ENCODE assay signal across 28 mouse cellular contexts in the genomic region with DNA sequence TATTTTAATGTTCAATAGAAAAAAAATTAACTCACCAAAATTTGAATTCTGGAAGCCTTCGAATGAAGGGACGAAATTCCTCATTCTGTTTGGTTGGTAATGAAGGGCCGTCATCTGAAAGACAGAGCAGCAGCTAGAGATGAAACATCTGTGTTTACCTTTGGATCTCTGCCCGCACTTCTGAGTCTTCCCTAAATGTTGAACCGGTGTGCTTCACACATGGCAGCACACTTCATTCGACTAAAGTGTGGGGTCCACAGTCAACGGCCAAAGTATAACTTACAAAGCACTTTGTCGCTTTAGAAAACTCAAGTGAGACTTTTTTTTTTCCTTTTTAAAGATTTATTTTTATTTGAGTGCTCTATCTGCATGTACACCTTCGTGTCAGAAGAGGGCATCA. TPM values are rescaled to one million over a fixed set of nuclear protein-coding genes. Genes with fewer than 3 reads are reported as not detected.
DNase-seq lines count a peak whose midpoint lies in the region; ATAC-seq and TF ChIP-seq lines count a peak whose summit lies in the region.
"Had no signal": no experiment of that assay in that cellular context is flagged by ENCODE, and none has a peak within 500 bp of the region (broad histone marks: within the 10 kb centered on the region; RNA-seq: fewer than 3 reads in every experiment).

No protein-coding gene starts in this region.

- no peaks in the 10 kb centered on the region for H3K9me3 ChIP-seq in kidney, embryonic 15.5 days (replicated peaks)
- no peaks in the 10 kb centered on the region for H3K9me3 ChIP-seq in kidney, embryonic 14.5 days (ENCODE audit: control insufficient read depth, low read length)
- H3K9me3 ChIP-seq in MEL (replicated peaks; ENCODE audit: insufficient read depth, low read length), result no peaks in the 10 kb centered on the region
- H3K9me3 ChIP-seq: embryonic facial prominence, embryonic 13.5 days; embryonic facial prominence, embryonic 15.5 days; forebrain, embryonic 10.5 days; forebrain, embryonic 12.5 days; G1E had no signal

- TF ChIP-seq RAD21 in MEL (IDR thresholded peaks at IDR 0.05; ENCODE audit: low read depth, low read length), result no peak

- no peak overlapping the region for H3K27ac ChIP-seq in kidney, adult 2 months (ENCODE audit: insufficient read depth, low read depth, low read length)
- H3K27ac ChIP-seq in kidney, embryonic 15.5 days, result no peak overlapping the region
- H3K27ac ChIP-seq in kidney, embryonic 14.5 days (ENCODE audit: low read depth, low read length), result no peak overlapping the region
- H3K27ac ChIP-seq in layer of hippocampus, adult 2 months, result no peak overlapping the region
- no peak overlapping the region for H3K27ac ChIP-seq in MEL (ENCODE audit: control insufficient read depth, low read depth, low read length)
- H3K27ac ChIP-seq: embryonic facial prominence, embryonic 13.5 days; embryonic facial prominence, embryonic 15.5 days; forebrain, embryonic 10.5 days; forebrain, embryonic 12.5 days had no signal

- no peak overlapping the region for H3K9ac ChIP-seq in kidney, embryonic 15.5 days
- H3K9ac ChIP-seq in kidney, embryonic 14.5 days (ENCODE audit: low read depth, low read length), result no peak overlapping the region
- H3K9ac ChIP-seq in MEL (ENCODE audit: control insufficient read depth, low read depth, low read length, poor library complexity, severe bottlenecking), result no peak overlapping the region
- H3K9ac ChIP-seq: embryonic facial prominence, embryonic 13.5 days; embryonic facial prominence, embryonic 15.5 days; forebrain, embryonic 12.5 days had no signal

- peaks cover 4% of the 10 kb centered on the region; the same call in 1 of the 2 replicates for H3K4me1 ChIP-seq in kidney, adult 2 months (ENCODE audit: control insufficient read depth, insufficient read depth, low read length)
- H3K4me1 ChIP-seq in kidney, embryonic 15.5 days, result peaks cover 4% of the 10 kb centered on the region; the same call in 1 of the 2 replicates
- H3K4me1 ChIP-seq in kidney, embryonic 14.5 days (ENCODE audit: control insufficient read depth, insufficient read depth, low read length), result no peaks in the 10 kb centered on the region
- H3K4me1 ChIP-seq in MEL (ENCODE audit: control insufficient read depth in 1 of 2, insufficient read depth in 2 of 2, low read length in 2 of 2), result no peaks in the 10 kb centered on the region
- H3K4me1 ChIP-seq: embryonic facial prominence, embryonic 15.5 days; forebrain, embryonic 10.5 days; forebrain, embryonic 12.5 days had no signal

- H3K79me2 ChIP-seq in MEL (ENCODE audit: control insufficient read depth, insufficient read depth, low read length, poor library complexity), result peaks cover 5% of the 10 kb centered on the region; the same call in 1 of the 2 replicates

- DNase-seq in kidney, adult 2 months, result peak; percentile 53
- peak; percentile 56 for DNase-seq in kidney, postnatal 14 days
- DNase-seq in layer of hippocampus, adult 2 months (ENCODE audit: low spot score in 2 of 2), result no peak
- DNase-seq in layer of hippocampus, postnatal 10 days (ENCODE audit: low spot score in 2 of 2), result no peak
- no peak for DNase-seq in MEL (ENCODE audit: low read depth, low spot score)
- DNase-seq: adrenal gland, adult 2 months; adrenal gland, postnatal 10 days; adrenal gland, postnatal 25 days; B cell, adult 2 months; cerebellum, adult 11 months; cerebellum, adult 18-20 months; cerebellum, adult 8-10 months; cerebellum, adult 9-11 months; cerebellum, postnatal 14 days; cerebellum, postnatal 36 days; embryo, embryonic 11 days had no signal

- TF ChIP-seq CTCF in kidney, adult 2 months (conservative IDR thresholded peaks at IDR 0.05; ENCODE audit: insufficient read depth, insufficient read length, low read depth, low read length), result no peak
- peak; percentile 40 for TF ChIP-seq CTCF in layer of hippocampus, adult 2 months (conservative IDR thresholded peaks at IDR 0.05)
- TF ChIP-seq CTCF in MEL (IDR thresholded peaks at IDR 0.05 in 2 of 3, conservative IDR thresholded peaks at IDR 0.05 in 1 of 3; ENCODE audit: control insufficient read depth in 1 of 3, insufficient read depth in 1 of 3, low read depth in 2 of 3, low read length in 3 of 3, poor library complexity in 1 of 3, severe bottlenecking in 1 of 3), result 0 out of 6 replicates have a peak, but pooled peaks of 1 of the 3 experiments have one; percentile 10

- no peak overlapping the region for H3K4me2 ChIP-seq in kidney, embryonic 15.5 days
- no peak overlapping the region for H3K4me2 ChIP-seq in kidney, embryonic 14.5 days (replicated peaks; ENCODE audit: low read depth, low read length)
- H3K4me2 ChIP-seq: embryonic facial prominence, embryonic 13.5 days; embryonic facial prominence, embryonic 15.5 days; forebrain, embryonic 12.5 days had no signal

- no peaks in the 10 kb centered on the region for H3K27me3 ChIP-seq in kidney, adult 2 months (replicated peaks; ENCODE audit: control insufficient read depth, insufficient read depth, low read length)
- no peaks in the 10 kb centered on the region for H3K27me3 ChIP-seq in kidney, embryonic 15.5 days
- no peaks in the 10 kb centered on the region for H3K27me3 ChIP-seq in kidney, embryonic 14.5 days (ENCODE audit: control insufficient read depth, insufficient read depth, low read length)
- no peaks in the 10 kb centered on the region for H3K27me3 ChIP-seq in MEL (ENCODE audit: control insufficient read depth in 1 of 2, insufficient read depth in 2 of 2, low read length in 2 of 2)
- H3K27me3 ChIP-seq: CH12.LX; embryonic facial prominence, embryonic 13.5 days; embryonic facial prominence, embryonic 15.5 days; forebrain, embryonic 12.5 days had no signal

- no peak overlapping the region for H3K4me3 ChIP-seq in kidney, adult 2 months (ENCODE audit: insufficient read depth, low read depth, low read length)
- H3K4me3 ChIP-seq in kidney, embryonic 15.5 days (replicated peaks), result no peak overlapping the region
- H3K4me3 ChIP-seq in kidney, embryonic 14.5 days (ENCODE audit: low read length), result no peak overlapping the region
- H3K4me3 ChIP-seq in layer of hippocampus, adult 2 months, result no peak overlapping the region
- no peak overlapping the region for H3K4me3 ChIP-seq in MEL (ENCODE audit: control insufficient read depth in 1 of 2, insufficient read depth in 1 of 2, low read depth in 2 of 2, low read length in 2 of 2)
- H3K4me3 ChIP-seq: embryonic facial prominence, embryonic 13.5 days; embryonic facial prominence, embryonic 15.5 days; erythroblast, embryonic 14.5 days; forebrain, embryonic 10.5 days; forebrain, embryonic 12.5 days had no signal

- no peak for TF ChIP-seq EP300 in MEL (IDR thresholded peaks at IDR 0.05; ENCODE audit: low read depth in 1 of 2, low read length in 2 of 2)

- no peak for ATAC-seq in kidney, embryonic 15.5 days (replicated peaks; ENCODE audit: low FRiP score)
- ATAC-seq in kidney, embryonic 14.5 days (ENCODE audit: low FRiP score, low TSS enrichment), result no peak
- ATAC-seq: CD4-positive, CD25-positive, alpha-beta regulatory T cell, adult 4 months; forebrain, embryonic 14.5 days had no signal

- peaks cover 7% of the 10 kb centered on the region for H3K36me3 ChIP-seq in kidney, adult 2 months (ENCODE audit: control insufficient read depth, insufficient read depth, low read length)
- H3K36me3 ChIP-seq in kidney, embryonic 15.5 days, result peaks cover 96% of the 10 kb centered on the region
- peaks cover 90% of the 10 kb centered on the region for H3K36me3 ChIP-seq in kidney, embryonic 14.5 days (ENCODE audit: control insufficient read depth, insufficient read depth, low read length)
- peaks cover 0 to 36% of the 10 kb centered on the region in 2 experiments; a peak in 3 of 4 replicates for H3K36me3 ChIP-seq in MEL (ENCODE audit: control insufficient read depth in 1 of 2, insufficient read depth in 2 of 2, low read length in 2 of 2)

- 47% methylated on average over 9 of the region's 9 CpGs for WGBS in kidney, adult 2 months
- 70% methylated on average over 9 of the region's 9 CpGs for WGBS in kidney, embryonic 15.5 days
- WGBS in kidney, embryonic 14.5 days, result 76% methylated on average over 9 of the region's 9 CpGs

- no peak for TF ChIP-seq POLR2A in kidney, adult 2 months (IDR thresholded peaks at IDR 0.05; ENCODE audit: low read depth, low read length)
- no peak for TF ChIP-seq POLR2A in MEL (IDR thresholded peaks at IDR 0.05; ENCODE audit: control insufficient read depth in 1 of 2, insufficient read depth in 1 of 2, low read depth in 1 of 2, low read length in 2 of 2, poor library complexity in 1 of 2)

RNA-seq across cellular contexts. Expression of a gene that starts 9.5 kb away (rescaled TPM):
- polyA plus RNA-seq in kidney, adult 2 months (2012; rRNA removed), result 133 TPM in 2 replicates
- polyA plus RNA-seq in kidney, embryonic 15.5 days (2015; fragmentation: Nextera tagmentation; extraction: Ambion mirVana), result 152 and 165 TPM in 2 replicates
- 167 and 180 TPM in 2 replicates for polyA plus RNA-seq in kidney, embryonic 14.5 days (2014; fragmentation: Nextera tagmentation; extraction: Ambion mirVana)
- 10 to 100 TPM; 60.6 to 63.0 TPM for total RNA-seq in layer of hippocampus, adult 2 months (2021)
- total RNA-seq in layer of hippocampus, postnatal 10 days (2021), result 10 to 100 TPM; 67.0 to 69.1 TPM
- 119 and 140 TPM in 2 replicates for total RNA-seq in MEL (2012; rRNA removed)
- 100 to 1,000 TPM; 114 to 379 TPM for polyA plus RNA-seq in MEL (2012; ENCODE audit: insufficient read depth in 1 of 2, insufficient read length in 2 of 2, low read depth in 1 of 2, low replicate concordance in 2 of 2, missing spikeins in 1 of 2)

RNA-seq across cellular contexts. Expression of a gene that starts 9.7 kb away (rescaled TPM):
- 10.4 and 12.4 TPM in 2 replicates for polyA plus RNA-seq in kidney, adult 2 months (2012; rRNA removed)
- polyA plus RNA-seq in kidney, embryonic 15.5 days (2015; fragmentation: Nextera tagmentation; extraction: Ambion mirVana), result 5.1 and 5.3 TPM in 2 replicates
- polyA plus RNA-seq in kidney, embryonic 14.5 days (2014; fragmentation: Nextera tagmentation; extraction: Ambion mirVana), result 5.8 and 6.9 TPM in 2 replicates
- 10 to 100 TPM; 11.8 to 14.0 TPM for total RNA-seq in layer of hippocampus, adult 2 months (2021)
- 10 to 100 TPM; 17.8 to 20.6 TPM for total RNA-seq in layer of hippocampus, postnatal 10 days (2021)
- total RNA-seq in MEL (2012; rRNA removed), result 3.0 and 4.4 TPM in 2 replicates
- polyA plus RNA-seq in MEL (2012; ENCODE audit: insufficient read depth in 1 of 2, insufficient read length in 2 of 2, low read depth in 1 of 2, low replicate concordance in 2 of 2, missing spikeins in 1 of 2), result 1 to 10 TPM in 1 of 2 experiments, not detected in 1; 4.1 TPM

RNA-seq across cellular contexts. Expression of a gene that starts 9.9 kb away (rescaled TPM):
- 23.9 and 25.6 TPM in 2 replicates for polyA plus RNA-seq in kidney, adult 2 months (2012; rRNA removed)
- 23.2 and 24.0 TPM in 2 replicates for polyA plus RNA-seq in kidney, embryonic 15.5 days (2015; fragmentation: Nextera tagmentation; extraction: Ambion mirVana)
- polyA plus RNA-seq in kidney, embryonic 14.5 days (2014; fragmentation: Nextera tagmentation; extraction: Ambion mirVana), result 7.1 and 13.7 TPM in 2 replicates
- 10 to 100 TPM; 23.1 to 24.2 TPM for total RNA-seq in layer of hippocampus, adult 2 months (2021)
- 10 to 100 TPM; 20.3 to 23.0 TPM for total RNA-seq in layer of hippocampus, postnatal 10 days (2021)
- total RNA-seq in MEL (2012; rRNA removed), result 15.8 and 15.9 TPM in 2 replicates
- 10 to 100 TPM in 1 of 2 experiments, not detected in 1; 21.8 TPM for polyA plus RNA-seq in MEL (2012; ENCODE audit: insufficient read depth in 1 of 2, insufficient read length in 2 of 2, low read depth in 1 of 2, low replicate concordance in 2 of 2, missing spikeins in 1 of 2)

RNA-seq across cellular contexts. Expression of a gene that starts 20.1 kb away (rescaled TPM):
- 0.52 and 2.3 TPM in 2 replicates for polyA plus RNA-seq in kidney, adult 2 months (2012; rRNA removed)
- polyA plus RNA-seq in kidney, embryonic 15.5 days (2015; fragmentation: Nextera tagmentation; extraction: Ambion mirVana), result 2.6 TPM in 2 replicates
- 1.8 and 3.1 TPM in 2 replicates for polyA plus RNA-seq in kidney, embryonic 14.5 days (2014; fragmentation: Nextera tagmentation; extraction: Ambion mirVana)
- 10 to 100 TPM; 91.1 to 92.0 TPM for total RNA-seq in layer of hippocampus, adult 2 months (2021)
- total RNA-seq in layer of hippocampus, postnatal 10 days (2021), result 10 to 100 TPM; 61.7 to 64.3 TPM
- 0.62 and 0.85 TPM in 2 replicates for total RNA-seq in MEL (2012; rRNA removed)
- 1 to 10 TPM in 1 of 2 experiments, not detected in 1; 1.1 TPM for polyA plus RNA-seq in MEL (2012; ENCODE audit: insufficient read depth in 1 of 2, insufficient read length in 2 of 2, low read depth in 1 of 2, low replicate concordance in 2 of 2, missing spikeins in 1 of 2)
- total RNA-seq: common myeloid progenitor, adult 5-6 weeks had no signal
- polyA plus RNA-seq: CD4-positive, CD25-positive, alpha-beta regulatory T cell, adult 4 months; erythroblast, embryonic 14.5 days had no signal

Comparison
In these comparisons a context has a peak if more than half of its experiments do, and no peak if none do; other contexts are left out.
1. DNase-seq: peak in kidney, adult 2 months (single experiment) and kidney, postnatal 14 days (single experiment); none in layer of hippocampus, adult 2 months (0 of 2), layer of hippocampus, postnatal 10 days (0 of 2) and MEL (single experiment).